Mouse (Mus musculus) spleen, adult 2 months (tissue): ENCODE results near the gene Fzr1.

Experiments used
- CTCF ChIP-seq: fragments of 200-500 bp; IDR thresholded peaks from 2 replicates; pipeline ENCODE4 v1.5.1; 2011; ENCODE audit warnings: mild to moderate bottlenecking, inconsistent platforms; ENCODE audit not compliant: insufficient read depth, insufficient read length, insufficient replicate concordance; ENCODE audit errors: extremely low read depth
- POLR2A ChIP-seq: fragments of 200-500 bp; IDR thresholded peaks from 2 replicates; pipeline ENCODE4 v1.6.1; 2011; ENCODE audit warnings: low read depth, low read length, inconsistent platforms

- no peak for TF ChIP-seq CTCF
- no peak for TF ChIP-seq POLR2A
Measured at GRCm38 (mm10) chr10:81334324-81334723, 44.0 kb downstream of the Fzr1 start.
